Mouse (Mus musculus): Measurements from ENCODE around the gene Terf2. TPM values are rescaled to one million over a fixed set of nuclear protein-coding genes. Genes with fewer than 3 reads are reported as not detected.

Terf2 gene
- polyA plus RNA-seq, 1 experiment from 2014 or later: 17.0 TPM

DNA sequence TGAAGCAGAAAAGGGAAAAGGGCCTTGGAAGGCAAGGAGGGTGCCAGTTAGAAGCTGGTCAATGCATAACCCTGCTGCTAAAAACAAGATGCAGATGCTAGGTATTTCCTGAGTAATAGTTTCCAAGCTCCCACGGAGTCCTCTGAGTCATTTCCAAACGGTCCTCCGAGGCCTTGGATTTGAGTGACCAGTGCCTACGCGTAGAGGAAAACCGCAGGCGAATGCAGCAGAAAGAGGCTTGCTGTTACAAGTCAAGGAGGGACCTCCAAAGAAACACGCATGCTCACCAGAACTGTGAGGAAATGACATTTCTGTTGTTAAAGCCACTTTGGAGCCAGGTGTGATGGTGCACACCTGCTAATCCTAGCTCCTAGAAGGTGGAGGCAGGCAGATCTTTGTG is 72.9 kb downstream of the Terf2 start:
- Histone ChIP-seq H3K9ac (no peak overlapping the region), H3K4me3 (no peak overlapping the region), H3K27me3 (no peaks in the 10 kb centered on the region), H3K4me2 (no peak overlapping the region), H3K27ac (no peak overlapping the region), H3K36me3 (no peaks in the 10 kb centered on the region), H3K4me1 (no peaks in the 10 kb centered on the region), H3K9me3 (no peaks in the 10 kb centered on the region)
- WGBS: 88% methylated on average over 8 of the region's 8 CpGs
- no peak for ATAC-seq (ENCODE audit: borderline replicate concordance, extremely low read depth, low FRiP score, low TSS enrichment)

Small RNA genes within 50 kb of the gene (microRNA-seq; reads per million reads assigned to microRNA genes)
- not detected for gene Mir7075

Other genes with a start within 250 kb of the Terf2 start
- 0.15 and 0.23 TPM in 2 replicates for gene Has3, start 226.3 kb downstream of the Terf2 start, polyA plus RNA-seq (2015; fragmentation: Nextera tagmentation; extraction: Ambion mirVana)
- gene Utp4, start 202.9 kb downstream of the Terf2 start, polyA plus RNA-seq (2015; fragmentation: Nextera tagmentation; extraction: Ambion mirVana): 66.5 and 68.6 TPM in 2 replicates
- 17.2 and 17.8 TPM in 2 replicates for gene Sntb2, start 160.8 kb downstream of the Terf2 start, polyA plus RNA-seq (2015; fragmentation: Nextera tagmentation; extraction: Ambion mirVana)
- gene Vps4a, start 65.3 kb downstream of the Terf2 start, polyA plus RNA-seq (2015; fragmentation: Nextera tagmentation; extraction: Ambion mirVana): 65.7 and 68.9 TPM in 2 replicates
- gene Pdf, start 47.9 kb downstream of the Terf2 start, polyA plus RNA-seq (2015; fragmentation: Nextera tagmentation; extraction: Ambion mirVana): 46.9 and 50.3 TPM in 2 replicates
- 36.1 and 40.1 TPM in 2 replicates for gene Cog8, start 39.9 kb downstream of the Terf2 start, polyA plus RNA-seq (2015; fragmentation: Nextera tagmentation; extraction: Ambion mirVana)
- 79.9 and 81.0 TPM in 2 replicates for gene Nip7, start 39.7 kb downstream of the Terf2 start, polyA plus RNA-seq (2015; fragmentation: Nextera tagmentation; extraction: Ambion mirVana)
- gene Tmed6, start 30.9 kb downstream of the Terf2 start, polyA plus RNA-seq (2015; fragmentation: Nextera tagmentation; extraction: Ambion mirVana): 1.3 and 2.1 TPM in 2 replicates
- gene Cyb5b, start 54.1 kb upstream of the Terf2 start, polyA plus RNA-seq (2015; fragmentation: Nextera tagmentation; extraction: Ambion mirVana): 87.3 and 88.3 TPM in 2 replicates
- 9.2 and 12.5 TPM in 2 replicates for gene Nfat5, start 196.9 kb upstream of the Terf2 start, polyA plus RNA-seq (2015; fragmentation: Nextera tagmentation; extraction: Ambion mirVana)